Mouse (Mus musculus) bone marrow macrophage, adult 2 months (primary cell): Measurements from ENCODE around the gene Polr1a.

Source experiments
- CTCF ChIP-seq: IDR thresholded peaks from 2 replicates; pipeline ENCODE4 v1.5.1; 2012; ENCODE audit warnings: low read depth, mild to moderate bottlenecking, low read length, moderate library complexity
- POLR2A ChIP-seq: IDR thresholded peaks from 2 replicates; pipeline ENCODE4 v1.6.1; 2012; ENCODE audit warnings: mild to moderate bottlenecking, low read depth, low read length, borderline replicate concordance

- TF ChIP-seq CTCF (no peak), POLR2A (no peak)
Measured at GRCm38 (mm10) chr6:71997215-71997614, 88.4 kb downstream of the Polr1a start.
